Mouse (Mus musculus) C2C12 (cell line): Measurements from ENCODE around the gene Hip1. TPM values are rescaled to one million over a fixed set of nuclear protein-coding genes. Genes with fewer than 3 reads are reported as not detected.

Experiments used
- H3K27me3 ChIP-seq: one replicate; pipeline ENCODE4 v1.6.1; 2011; ENCODE audit not compliant: control insufficient read depth, insufficient read depth, insufficient read length
- H3K36me3 ChIP-seq: one replicate; pipeline ENCODE4 v1.6.1; 2011; ENCODE audit not compliant: control insufficient read depth, insufficient read depth
- H3K4me3 ChIP-seq: one replicate; pipeline ENCODE4 v1.5.1; 2011; ENCODE audit warnings: mild to moderate bottlenecking, control low read depth; ENCODE audit not compliant: poor library complexity, insufficient read depth, severe bottlenecking
- H3K79me2 ChIP-seq: one replicate; pipeline ENCODE4 v1.6.1; 2011; ENCODE audit not compliant: control insufficient read depth, insufficient read depth
- H3K79me3 ChIP-seq: one replicate; pipeline ENCODE4 v1.6.1; 2011; ENCODE audit warnings: low read depth, control low read depth
- H3ac ChIP-seq: one replicate; pipeline ENCODE3; 2011; ENCODE audit warnings: low read depth; ENCODE audit not compliant: control insufficient read depth, insufficient read length
- CEBPB ChIP-seq: IDR thresholded peaks from one replicate; pipeline ENCODE4 v1.6.1; 2011; ENCODE audit warnings: low read depth, mild to moderate bottlenecking, control low read depth, moderate library complexity
- CTCF ChIP-seq: IDR thresholded peaks from one replicate; pipeline ENCODE4 v1.5.1; 2011; ENCODE audit not compliant: control insufficient read depth, insufficient read depth, insufficient read length
- FOSL1 ChIP-seq: IDR thresholded peaks from one replicate; pipeline ENCODE4 v1.8.0; 2011; ENCODE audit warnings: mild to moderate bottlenecking, low read length; ENCODE audit not compliant: poor library complexity, insufficient read depth, severe bottlenecking
- MAX ChIP-seq: IDR thresholded peaks from one replicate; pipeline ENCODE4 v1.6.1; 2011; ENCODE audit warnings: mild to moderate bottlenecking, control low read depth
- MYOD1 ChIP-seq: IDR thresholded peaks from one replicate; pipeline ENCODE4 v1.6.1; 2011; ENCODE audit warnings: low read depth; ENCODE audit not compliant: control insufficient read depth, insufficient read length
- MYOG ChIP-seq: IDR thresholded peaks from one replicate; pipeline ENCODE4 v1.6.1; 2011; ENCODE audit not compliant: control insufficient read depth, insufficient read length; ENCODE audit errors: extremely low read depth
- USF1 ChIP-seq: IDR thresholded peaks from one replicate; pipeline ENCODE4 v1.6.1; 2011; ENCODE audit warnings: low read depth, mild to moderate bottlenecking, control low read depth, moderate library complexity
- polyA plus RNA-seq: library from polyadenylated mRNA; unstranded; fragments of >200 nt; fragmentation: generic; extraction: Trizol; gene quantifications from one replicate; pipeline ENCODE4 v1.2.1, GENCODE M21; 2012; ENCODE audit warnings: missing spikeins

The Hip1 gene
- polyA plus RNA-seq, 1 experiment = 38.2 TPM

DNA sequence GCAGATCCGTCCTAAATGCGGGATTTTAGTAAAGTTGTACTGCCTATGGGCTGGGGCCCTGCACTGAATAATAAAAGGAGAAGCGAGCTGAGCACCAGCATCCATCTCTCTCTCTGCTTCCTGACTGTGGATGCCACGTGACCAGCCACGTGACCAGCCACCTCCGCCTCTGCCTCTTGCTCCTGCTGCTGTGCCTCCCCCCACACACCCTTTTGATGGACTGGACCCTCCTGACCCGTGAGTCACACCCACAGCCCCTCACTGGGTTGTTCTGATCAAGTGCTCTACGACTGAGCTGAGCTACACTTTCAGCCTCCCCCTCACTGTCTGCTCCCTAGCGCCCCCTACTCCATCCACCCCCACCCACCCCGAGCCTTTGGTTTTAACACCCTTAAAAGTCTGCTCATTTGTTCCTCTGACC lies 7.1 kb downstream of the Hip1 start:
- peaks cover 5% of the 10 kb centered on the region for H3K79me3 ChIP-seq
- no peaks in the 10 kb centered on the region for H3K36me3 ChIP-seq
- H3K4me3 ChIP-seq = no peak overlapping the region
- H3ac ChIP-seq = no peak overlapping the region
- H3K27me3 ChIP-seq = no peaks in the 10 kb centered on the region
- peak; percentile 89 for TF ChIP-seq USF1
- TF ChIP-seq CTCF = no peak
- H3K79me2 ChIP-seq = peaks cover 44% of the 10 kb centered on the region

DNA sequence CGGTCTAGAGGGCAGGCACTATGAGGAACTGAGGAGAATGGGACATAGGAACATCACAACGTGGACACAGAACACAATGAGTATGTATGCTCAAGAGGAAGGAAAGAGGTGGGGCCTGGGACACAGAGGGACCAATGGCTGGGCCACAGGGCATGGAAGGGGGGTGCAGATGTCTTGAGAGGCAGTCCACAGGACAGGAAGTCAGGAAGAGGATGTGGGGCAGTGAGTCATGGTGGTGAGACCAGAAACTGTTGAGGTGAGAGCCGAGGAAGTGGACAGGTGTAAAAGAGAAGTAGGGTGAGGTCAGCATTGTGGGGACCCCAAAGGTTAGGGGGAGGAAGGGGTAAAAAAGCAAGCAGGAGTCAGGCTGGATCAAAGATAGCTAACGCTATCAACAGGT lies 7.6 kb downstream of the Hip1 start:
- TF ChIP-seq MAX (no peak), MYOD1 (peak; percentile 47)
- no peak overlapping the region for H3K4me3 ChIP-seq
- H3K36me3 ChIP-seq = peaks cover 4% of the 10 kb centered on the region
- peaks cover 39% of the 10 kb centered on the region for H3K79me2 ChIP-seq
- H3K27me3 ChIP-seq = no peaks in the 10 kb centered on the region
- no peak overlapping the region for H3ac ChIP-seq
- H3K79me3 ChIP-seq = peaks cover 5% of the 10 kb centered on the region

DNA sequence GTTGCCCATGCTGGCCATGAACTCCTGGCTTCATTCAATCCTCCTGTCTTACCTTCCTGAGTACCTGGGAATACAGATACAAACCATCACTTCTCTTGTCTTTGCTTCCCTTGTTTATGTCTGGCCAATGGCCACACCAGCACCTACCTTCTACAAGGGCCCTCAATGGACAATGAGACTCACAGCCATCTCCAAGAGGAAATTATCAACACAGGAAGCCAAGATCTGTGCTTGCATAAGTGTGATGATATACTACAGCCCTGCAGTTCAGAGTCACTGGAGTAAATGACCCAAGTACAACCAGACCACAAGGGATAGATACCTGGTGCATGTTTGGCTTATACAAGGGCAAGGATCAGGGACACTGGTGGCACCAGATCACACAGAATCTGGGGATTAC lies 9.1 kb downstream of the Hip1 start:
- no peak for TF ChIP-seq CEBPB
- no peak for TF ChIP-seq MYOG
- no peak for TF ChIP-seq USF1
- TF ChIP-seq MAX = no peak
- TF ChIP-seq MYOD1 = no peak
- TF ChIP-seq FOSL1 = no peak
- Histone ChIP-seq H3ac (no peak overlapping the region), H3K79me3 (peaks cover 5% of the 10 kb centered on the region), H3K27me3 (no peaks in the 10 kb centered on the region), H3K79me2 (peaks cover 30% of the 10 kb centered on the region), H3K36me3 (peaks cover 5% of the 10 kb centered on the region), H3K4me3 (no peak overlapping the region)

DNA sequence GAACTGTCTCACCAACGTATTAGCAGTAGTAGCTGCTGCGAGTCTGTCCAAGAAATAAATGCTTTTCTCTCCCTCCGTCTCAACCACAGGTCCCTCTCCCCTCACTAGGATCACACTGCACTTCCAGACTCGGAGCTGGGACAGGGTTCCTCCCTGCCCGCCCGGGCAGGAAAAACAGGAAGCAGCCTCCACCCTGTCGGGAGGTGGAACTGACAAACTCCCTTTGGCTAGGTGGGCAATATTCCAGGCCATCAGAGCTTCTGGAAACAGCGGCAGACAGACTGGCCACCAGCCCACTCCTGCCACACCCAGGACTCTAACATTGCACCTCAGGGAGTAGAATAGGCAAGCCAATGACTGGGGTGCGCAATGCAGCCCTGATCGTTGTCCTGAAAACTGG lies 11.5 kb downstream of the Hip1 start:
- H3K27me3 ChIP-seq = no peaks in the 10 kb centered on the region
- peaks cover 5% of the 10 kb centered on the region for H3K36me3 ChIP-seq
- H3K79me3 ChIP-seq = no peaks in the 10 kb centered on the region
- H3K4me3 ChIP-seq = no peak overlapping the region
- H3K79me2 ChIP-seq = peaks cover 10% of the 10 kb centered on the region
- TF ChIP-seq FOSL1 (no peak), MAX (no peak), MYOG (no peak), CTCF (no peak), MYOD1 (no peak), USF1 (no peak), CEBPB (no peak)
- no peak overlapping the region for H3ac ChIP-seq

DNA sequence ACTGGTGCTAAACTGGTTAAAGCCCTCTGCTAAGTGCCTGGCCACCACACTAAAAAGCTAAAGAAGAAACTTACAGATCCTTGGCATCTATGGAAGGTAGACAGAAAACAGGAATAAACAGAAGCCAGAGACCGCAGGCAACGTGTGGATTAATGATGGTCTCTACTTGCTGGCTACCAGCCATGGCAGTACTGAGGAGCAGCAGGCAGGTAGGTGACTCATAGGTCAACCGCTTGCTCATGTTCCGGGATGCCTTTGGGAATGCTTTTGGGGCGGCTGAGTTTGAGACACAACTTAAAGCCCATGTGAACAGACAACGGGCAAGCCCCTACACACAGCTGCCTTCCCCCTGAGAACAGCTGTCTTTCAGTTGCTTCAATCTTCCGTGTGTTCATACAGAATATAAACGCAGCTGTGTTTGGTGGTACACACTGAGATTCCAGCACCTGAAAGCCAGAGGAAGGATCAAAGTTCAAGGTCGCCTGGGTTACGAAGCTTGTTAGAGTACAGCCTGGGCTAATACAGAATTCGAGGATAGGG lies 13.5 kb downstream of the Hip1 start:
- Histone ChIP-seq H3K79me3 (no peaks in the 10 kb centered on the region), H3ac (no peak overlapping the region), H3K79me2 (peaks cover 3% of the 10 kb centered on the region), H3K36me3 (peaks cover 5% of the 10 kb centered on the region), H3K4me3 (no peak overlapping the region), H3K27me3 (no peaks in the 10 kb centered on the region)
- TF ChIP-seq MAX = no peak
- TF ChIP-seq CEBPB = no peak
- TF ChIP-seq MYOD1 = no peak
- TF ChIP-seq USF1 = no peak
- no peak for TF ChIP-seq CTCF
- no peak for TF ChIP-seq MYOG
- no peak for TF ChIP-seq FOSL1

DNA sequence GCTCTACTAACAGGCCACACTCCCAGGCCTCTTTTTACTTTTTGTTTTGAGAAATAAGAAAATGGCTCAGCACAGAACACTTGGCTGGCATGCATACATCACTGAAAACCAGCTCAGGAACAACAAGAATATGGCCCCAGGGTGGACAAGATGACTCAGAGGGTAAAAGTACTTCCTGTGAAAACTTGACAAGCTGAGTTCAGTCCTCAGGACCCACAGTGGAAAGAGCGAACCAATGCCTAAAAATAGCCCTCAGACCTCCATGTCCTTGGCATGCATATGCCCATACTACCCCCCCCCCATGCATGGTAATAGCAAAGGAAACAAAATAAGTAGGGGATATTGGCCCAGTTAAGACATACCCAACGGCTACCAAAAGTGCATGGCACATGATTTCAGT lies 15.0 kb downstream of the Hip1 start:
- Histone ChIP-seq H3K27me3 (no peaks in the 10 kb centered on the region), H3K36me3 (peaks cover 5% of the 10 kb centered on the region), H3K79me3 (no peaks in the 10 kb centered on the region), H3ac (no peak overlapping the region), H3K4me3 (no peak overlapping the region), H3K79me2 (no peaks in the 10 kb centered on the region)
- no peak for TF ChIP-seq CEBPB
- no peak for TF ChIP-seq CTCF
- TF ChIP-seq MYOD1 = no peak
- no peak for TF ChIP-seq FOSL1
- TF ChIP-seq MYOG = no peak
